ENCODE assay signal across 24 mouse cellular contexts in the genomic region with DNA sequence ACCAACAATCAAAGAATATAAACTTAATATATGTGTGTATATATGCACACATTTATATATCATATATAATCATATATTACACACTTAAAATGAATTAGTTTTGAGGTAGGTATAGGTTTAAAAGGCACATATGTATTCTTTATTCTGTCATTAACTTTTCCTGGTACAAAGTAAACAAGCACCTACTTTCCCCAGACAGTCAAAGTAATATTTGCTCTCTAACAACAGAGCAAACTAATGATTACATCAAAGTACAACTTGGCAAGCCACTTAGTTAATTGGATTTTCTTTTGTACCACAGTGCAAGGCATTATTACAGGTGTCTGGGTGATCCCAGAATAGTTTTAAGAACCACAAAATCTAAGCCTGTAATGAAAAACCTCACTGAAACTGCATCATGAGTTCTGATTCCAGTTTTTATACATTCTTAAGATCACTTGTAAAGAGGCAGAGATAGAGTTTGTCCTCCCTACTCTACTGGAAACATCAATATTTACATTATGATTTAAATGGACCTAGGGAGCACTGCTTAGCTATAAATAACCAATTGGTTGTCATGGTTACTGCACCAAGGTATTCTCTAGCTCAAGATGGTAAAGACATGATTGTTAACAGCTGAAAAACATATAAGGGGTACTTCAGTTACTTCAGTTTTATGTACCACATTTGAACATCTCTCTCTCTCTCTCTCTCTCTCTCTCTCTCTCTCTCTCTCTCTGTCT.
DNase-seq lines count a peak whose midpoint lies in the region; ATAC-seq and TF ChIP-seq lines count a peak whose summit lies in the region.
"Had no signal": no experiment of that assay in that cellular context is flagged by ENCODE, and none has a peak within 500 bp of the region (broad histone marks: within the 10 kb centered on the region; RNA-seq: fewer than 3 reads in every experiment).

No protein-coding gene starts in this region.

- H3K4me3 ChIP-seq in embryonic facial prominence, embryonic 11.5 days (ENCODE audit: low read depth, low read length): no peak overlapping the region
- H3K4me3 ChIP-seq in embryonic facial prominence, embryonic 10.5 days: no peak overlapping the region
- no peak overlapping the region for H3K4me3 ChIP-seq in midbrain, embryonic 14.5 days (replicated peaks; ENCODE audit: low read depth, low read length)
- H3K4me3 ChIP-seq in midbrain, embryonic 15.5 days: no peak overlapping the region
- H3K4me3 ChIP-seq in liver, embryonic 15.5 days (replicated peaks): no peak overlapping the region
- H3K4me3 ChIP-seq in stomach, postnatal 0 days (ENCODE audit: low read depth, low read length): no peak overlapping the region
- H3K4me3 ChIP-seq: forebrain, embryonic 13.5 days; heart, embryonic 12.5 days; hindbrain, embryonic 12.5 days; limb, embryonic 15.5 days; neural tube, embryonic 12.5 days had no signal

- no peak for TF ChIP-seq EP300 in stomach, postnatal 0 days (optimal IDR thresholded peaks at IDR 0.05)

- peak; percentile 30 for DNase-seq in embryonic facial prominence, embryonic 11.5 days (ENCODE audit: low spot score)
- no peak for DNase-seq in embryonic facial prominence, embryonic 10.5 days (ENCODE audit: low spot score)
- peak; percentile 26 for DNase-seq in midbrain, embryonic 14.5 days
- DNase-seq in stomach, postnatal 0 days (ENCODE audit: low spot score): no peak
- DNase-seq in retina, postnatal 1 day: no peak
- DNase-seq in heart, adult 8-10 months (ENCODE audit: low spot score): no peak
- DNase-seq: adrenal gland, postnatal 14 days; cerebellum, adult 11-12 months; cerebellum, postnatal 14 days; heart, postnatal 14 days; kidney, postnatal 36 days; lung, postnatal 14 days; right cerebral cortex, adult 18-20 months; thymus, postnatal 4 days had no signal

- no peak overlapping the region for H3K9ac ChIP-seq in embryonic facial prominence, embryonic 11.5 days (replicated peaks; ENCODE audit: low read length)
- H3K9ac ChIP-seq in midbrain, embryonic 14.5 days (replicated peaks; ENCODE audit: low read length): no peak overlapping the region
- H3K9ac ChIP-seq in midbrain, embryonic 15.5 days: no peak overlapping the region
- H3K9ac ChIP-seq in liver, embryonic 15.5 days: no peak overlapping the region
- no peak overlapping the region for H3K9ac ChIP-seq in stomach, postnatal 0 days (ENCODE audit: low read length)
- H3K9ac ChIP-seq: forebrain, embryonic 13.5 days; heart, embryonic 12.5 days; hindbrain, embryonic 12.5 days; limb, embryonic 15.5 days; neural tube, embryonic 12.5 days had no signal

- H3K27me3 ChIP-seq in embryonic facial prominence, embryonic 11.5 days (ENCODE audit: control insufficient read depth, insufficient read depth, low read length): no peaks in the 10 kb centered on the region
- no peaks in the 10 kb centered on the region for H3K27me3 ChIP-seq in embryonic facial prominence, embryonic 10.5 days (replicated peaks; ENCODE audit: low read depth, poor library complexity, severe bottlenecking)
- H3K27me3 ChIP-seq in midbrain, embryonic 14.5 days (ENCODE audit: control insufficient read depth, insufficient read depth, low read length): no peaks in the 10 kb centered on the region
- no peaks in the 10 kb centered on the region for H3K27me3 ChIP-seq in midbrain, embryonic 15.5 days (replicated peaks)
- no peaks in the 10 kb centered on the region for H3K27me3 ChIP-seq in liver, embryonic 15.5 days
- H3K27me3 ChIP-seq in stomach, postnatal 0 days (ENCODE audit: control insufficient read depth, insufficient read depth, low read length): no peaks in the 10 kb centered on the region
- H3K27me3 ChIP-seq: forebrain, embryonic 13.5 days; heart, embryonic 12.5 days; hindbrain, embryonic 12.5 days; limb, embryonic 15.5 days; neural tube, embryonic 12.5 days had no signal

- H3K4me1 ChIP-seq in embryonic facial prominence, embryonic 11.5 days (ENCODE audit: control insufficient read depth, insufficient read depth, low read length): no peaks in the 10 kb centered on the region
- no peaks in the 10 kb centered on the region for H3K4me1 ChIP-seq in embryonic facial prominence, embryonic 10.5 days
- no peaks in the 10 kb centered on the region for H3K4me1 ChIP-seq in midbrain, embryonic 14.5 days (ENCODE audit: control insufficient read depth, insufficient read depth, low read length)
- no peaks in the 10 kb centered on the region for H3K4me1 ChIP-seq in midbrain, embryonic 15.5 days
- H3K4me1 ChIP-seq in liver, embryonic 15.5 days (replicated peaks): no peaks in the 10 kb centered on the region
- no peaks in the 10 kb centered on the region for H3K4me1 ChIP-seq in stomach, postnatal 0 days (replicated peaks; ENCODE audit: control insufficient read depth, insufficient read depth)
- H3K4me1 ChIP-seq: forebrain, embryonic 13.5 days; heart, embryonic 12.5 days; hindbrain, embryonic 12.5 days; limb, embryonic 15.5 days; neural tube, embryonic 12.5 days had no signal

- no peak overlapping the region for H3K27ac ChIP-seq in embryonic facial prominence, embryonic 11.5 days (replicated peaks; ENCODE audit: low read depth, low read length)
- H3K27ac ChIP-seq in embryonic facial prominence, embryonic 10.5 days (replicated peaks): no peak overlapping the region
- H3K27ac ChIP-seq in midbrain, embryonic 14.5 days (replicated peaks; ENCODE audit: low read depth, low read length): no peak overlapping the region
- H3K27ac ChIP-seq in midbrain, embryonic 15.5 days: no peak overlapping the region
- no peak overlapping the region for H3K27ac ChIP-seq in liver, embryonic 15.5 days (replicated peaks)
- no peak overlapping the region for H3K27ac ChIP-seq in stomach, postnatal 0 days (replicated peaks)
- H3K27ac ChIP-seq: forebrain, embryonic 13.5 days; hindbrain, embryonic 12.5 days; limb, embryonic 15.5 days; neural tube, embryonic 12.5 days had no signal

- ATAC-seq in embryonic facial prominence, embryonic 11.5 days (replicated peaks; ENCODE audit: insufficient number of reproducible peaks, low FRiP score, low TSS enrichment, low read depth): no peak
- no peak for ATAC-seq in midbrain, embryonic 14.5 days (ENCODE audit: low FRiP score, low TSS enrichment)
- ATAC-seq in midbrain, embryonic 15.5 days (replicated peaks): no peak; the same call in 1 of the 2 replicates
- ATAC-seq in liver, embryonic 15.5 days (ENCODE audit: insufficient read depth): peak; percentile 70
- ATAC-seq in stomach, postnatal 0 days (ENCODE audit: low FRiP score, low TSS enrichment): peak; percentile 93
- ATAC-seq: activated CD4-positive, CD25-positive, alpha-beta regulatory T cell, adult 4 months; forebrain, embryonic 13.5 days; inflammation-experienced regulatory T-cells, adult 6 months had no signal

- H3K36me3 ChIP-seq in embryonic facial prominence, embryonic 11.5 days (replicated peaks; ENCODE audit: control insufficient read depth, insufficient read depth, low read depth, low read length): no peaks in the 10 kb centered on the region
- no peaks in the 10 kb centered on the region for H3K36me3 ChIP-seq in embryonic facial prominence, embryonic 10.5 days (replicated peaks)
- no peaks in the 10 kb centered on the region for H3K36me3 ChIP-seq in midbrain, embryonic 14.5 days (ENCODE audit: control insufficient read depth, insufficient read depth, low read length)
- H3K36me3 ChIP-seq in midbrain, embryonic 15.5 days (replicated peaks): no peaks in the 10 kb centered on the region
- no peaks in the 10 kb centered on the region for H3K36me3 ChIP-seq in liver, embryonic 15.5 days (replicated peaks)
- no peaks in the 10 kb centered on the region for H3K36me3 ChIP-seq in stomach, postnatal 0 days (ENCODE audit: control insufficient read depth, insufficient read depth, low read length)
- H3K36me3 ChIP-seq: G1E; heart, embryonic 12.5 days; hindbrain, embryonic 12.5 days; limb, embryonic 15.5 days; neural tube, embryonic 12.5 days had no signal

- H3K4me2 ChIP-seq in embryonic facial prominence, embryonic 11.5 days (ENCODE audit: low read depth, low read length): no peak overlapping the region
- H3K4me2 ChIP-seq in midbrain, embryonic 14.5 days (ENCODE audit: low read length): no peak overlapping the region
- no peak overlapping the region for H3K4me2 ChIP-seq in midbrain, embryonic 15.5 days
- no peak overlapping the region for H3K4me2 ChIP-seq in liver, embryonic 15.5 days
- H3K4me2 ChIP-seq in stomach, postnatal 0 days (replicated peaks; ENCODE audit: low read depth): no peak overlapping the region
- H3K4me2 ChIP-seq: forebrain, embryonic 13.5 days; heart, embryonic 12.5 days; hindbrain, embryonic 12.5 days; limb, embryonic 15.5 days; neural tube, embryonic 12.5 days had no signal

- no peak for TF ChIP-seq CTCF in stomach, postnatal 0 days (IDR thresholded peaks at IDR 0.05; ENCODE audit: low read depth)

- H3K9me3 ChIP-seq in embryonic facial prominence, embryonic 11.5 days (replicated peaks; ENCODE audit: control insufficient read depth, low read length): no peaks in the 10 kb centered on the region
- H3K9me3 ChIP-seq in embryonic facial prominence, embryonic 10.5 days: no peaks in the 10 kb centered on the region
- H3K9me3 ChIP-seq in midbrain, embryonic 14.5 days (ENCODE audit: control insufficient read depth, low read length): no peaks in the 10 kb centered on the region
- no peaks in the 10 kb centered on the region for H3K9me3 ChIP-seq in midbrain, embryonic 15.5 days
- H3K9me3 ChIP-seq in liver, embryonic 15.5 days (replicated peaks): no peaks in the 10 kb centered on the region
- H3K9me3 ChIP-seq in stomach, postnatal 0 days (ENCODE audit: control insufficient read depth, low read length): no peaks in the 10 kb centered on the region
- H3K9me3 ChIP-seq: forebrain, embryonic 13.5 days; G1E; heart, embryonic 12.5 days; hindbrain, embryonic 12.5 days; limb, embryonic 15.5 days; neural tube, embryonic 12.5 days had no signal

Comparison
In these comparisons a context has a peak if more than half of its experiments do, and no peak if none do; other contexts are left out.
1. DNase-seq: peak in embryonic facial prominence, embryonic 11.5 days (single experiment) and midbrain, embryonic 14.5 days (single experiment); none in embryonic facial prominence, embryonic 10.5 days (single experiment), stomach, postnatal 0 days (single experiment), retina, postnatal 1 day (single experiment) and heart, adult 8-10 months (single experiment).
2. ATAC-seq: peak in liver, embryonic 15.5 days (single experiment) and stomach, postnatal 0 days (single experiment); none in embryonic facial prominence, embryonic 11.5 days (single experiment), midbrain, embryonic 14.5 days (single experiment) and midbrain, embryonic 15.5 days (single experiment).